Mouse (Mus musculus) liver, postnatal 0 days (tissue): ENCODE results near the gene Dnaaf3.

Experiments
- CTCF ChIP-seq: sonication (generic); IDR thresholded peaks from 2 replicates; pipeline ENCODE4 v1.5.1; 2016; ENCODE audit warnings: antibody characterized with exemption, low read depth
- EP300 ChIP-seq: IDR thresholded peaks from 2 replicates; pipeline ENCODE4 v1.6.1; 2016; ENCODE audit warnings: antibody characterized with exemption, low read depth, mild to moderate bottlenecking

DNA sequence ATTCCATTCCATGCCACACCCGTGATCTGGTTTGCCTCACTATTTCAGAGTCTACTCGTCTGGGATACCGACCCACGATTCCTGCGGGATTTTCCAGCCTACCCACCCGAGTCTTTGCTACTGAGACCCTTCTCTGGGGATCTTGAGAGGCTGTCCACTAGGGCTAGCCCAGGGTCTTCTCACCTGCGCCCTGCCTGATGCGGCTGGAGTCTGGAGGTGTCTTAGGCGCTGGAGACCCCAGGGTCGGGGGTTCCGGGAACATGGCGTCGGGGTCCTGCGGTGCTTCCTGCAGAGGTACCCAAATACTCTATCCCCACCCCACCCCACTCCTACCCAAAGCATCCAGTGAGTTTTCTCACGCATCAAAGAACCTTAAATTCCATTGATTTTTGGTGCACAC is 13.8 kb upstream of the Dnaaf3 start:
- TF ChIP-seq CTCF, result no peak
- no peak for TF ChIP-seq EP300
